Mouse (Mus musculus) lung, adult 2 months (tissue): ENCODE results near the gene Wdr66. TPM values are rescaled to one million over a fixed set of nuclear protein-coding genes. Genes with fewer than 3 reads are reported as not detected.

Experiments
- DNase-seq: peaks from one replicate; pipeline ENCODE4 v3.0.0; 2022
- H3K4me1 ChIP-seq: fragments of 200-500 bp; 2 replicates; pipeline ENCODE4 v1.6.1; 2011; ENCODE audit warnings: low read length; ENCODE audit not compliant: control insufficient read depth, insufficient read depth
- H3K4me3 ChIP-seq: fragments of 200-500 bp; replicated peaks from 2 replicates; pipeline ENCODE3; 2011; ENCODE audit warnings: low read depth, mild to moderate bottlenecking, control low read depth, low read length; ENCODE audit errors: extremely low read depth
- CTCF ChIP-seq: fragments of 200-500 bp; IDR thresholded peaks from 2 replicates; pipeline ENCODE4 v1.5.1; 2011; ENCODE audit warnings: mild to moderate bottlenecking, low read length, control low read depth; ENCODE audit not compliant: insufficient read depth
- POLR2A ChIP-seq: fragments of 200-500 bp; IDR thresholded peaks from 2 replicates; pipeline ENCODE4 v1.6.1; 2011; ENCODE audit warnings: low read depth, mild to moderate bottlenecking, control low read depth, low read length, borderline replicate concordance; ENCODE audit errors: extremely low read depth
- WGBS: fragments of 180-500 bp; shearing (Covaris S2); methylation state at CpG from one replicate; pipeline ENCODE4 v1.1.7; 2018; 5-methylcytosine and 5-hydroxymethylcytosine counted together
- polyA plus RNA-seq: library from polyadenylated mRNA; depleted of rRNA; stranded (reverse); fragments of >200 nt; gene quantifications from 2 replicates; pipeline ENCODE4 v1.2.3, GENCODE M21; 2012

Gene Wdr66
- polyA plus RNA-seq, 1 experiment = 9.1 TPM

- no peak for DNase-seq
- no peak overlapping the region for H3K4me3 ChIP-seq
- H3K4me1 ChIP-seq = no peaks in the 10 kb centered on the region
- TF ChIP-seq CTCF = 0 out of 2 replicates have a peak, but pooled peaks have one; percentile 16
- TF ChIP-seq POLR2A = no peak
- WGBS = 77% methylated on average over 5 of the region's 5 CpGs
These were observed 36.2 kb downstream of the Wdr66 start for GRCm38 (mm10) chr5:123288079-123288478.

GRCm38 (mm10) chr5:123294653-123295052, 42.8 kb downstream of the Wdr66 start:
- Histone ChIP-seq H3K4me3 (no peak overlapping the region), H3K4me1 (no peaks in the 10 kb centered on the region)
- no peak for DNase-seq
- TF ChIP-seq POLR2A (no peak), CTCF (no peak)
- WGBS = 76% methylated on average over 9 of the region's 9 CpGs

DNA sequence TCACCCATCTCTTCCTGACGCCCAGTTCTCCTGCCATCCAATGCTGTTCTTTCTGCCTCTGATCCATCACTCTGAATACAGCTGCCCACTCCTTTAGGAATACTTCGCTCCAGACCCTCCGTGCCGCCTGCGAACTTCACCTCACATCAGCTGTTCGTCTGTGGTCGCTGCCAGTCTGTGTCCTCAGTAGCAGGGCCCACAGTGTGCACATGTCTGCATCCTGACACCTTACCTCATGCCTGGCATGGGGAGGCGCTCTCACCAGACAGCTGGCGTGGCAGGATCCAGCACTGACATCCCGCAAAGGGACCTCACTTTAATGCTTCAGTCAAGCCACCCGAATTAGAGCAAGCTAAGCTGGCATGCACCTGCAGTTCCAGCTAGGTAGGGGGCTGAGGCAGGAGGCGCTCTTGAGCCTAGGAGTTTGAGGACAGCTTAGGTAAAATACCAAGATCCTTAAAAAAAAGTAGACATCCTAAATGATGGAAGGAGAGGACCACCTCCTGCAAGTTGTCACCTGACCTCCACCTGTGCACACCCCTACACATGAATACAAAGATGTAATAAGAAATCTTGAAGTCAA, 44.4 kb downstream of the Wdr66 start:
- DNase-seq = no peak
- Histone ChIP-seq H3K4me3 (no peak overlapping the region), H3K4me1 (no peaks in the 10 kb centered on the region)
- TF ChIP-seq POLR2A (no peak), CTCF (peak; percentile 42)
- 68% methylated on average over 12 of the region's 12 CpGs for WGBS

DNA sequence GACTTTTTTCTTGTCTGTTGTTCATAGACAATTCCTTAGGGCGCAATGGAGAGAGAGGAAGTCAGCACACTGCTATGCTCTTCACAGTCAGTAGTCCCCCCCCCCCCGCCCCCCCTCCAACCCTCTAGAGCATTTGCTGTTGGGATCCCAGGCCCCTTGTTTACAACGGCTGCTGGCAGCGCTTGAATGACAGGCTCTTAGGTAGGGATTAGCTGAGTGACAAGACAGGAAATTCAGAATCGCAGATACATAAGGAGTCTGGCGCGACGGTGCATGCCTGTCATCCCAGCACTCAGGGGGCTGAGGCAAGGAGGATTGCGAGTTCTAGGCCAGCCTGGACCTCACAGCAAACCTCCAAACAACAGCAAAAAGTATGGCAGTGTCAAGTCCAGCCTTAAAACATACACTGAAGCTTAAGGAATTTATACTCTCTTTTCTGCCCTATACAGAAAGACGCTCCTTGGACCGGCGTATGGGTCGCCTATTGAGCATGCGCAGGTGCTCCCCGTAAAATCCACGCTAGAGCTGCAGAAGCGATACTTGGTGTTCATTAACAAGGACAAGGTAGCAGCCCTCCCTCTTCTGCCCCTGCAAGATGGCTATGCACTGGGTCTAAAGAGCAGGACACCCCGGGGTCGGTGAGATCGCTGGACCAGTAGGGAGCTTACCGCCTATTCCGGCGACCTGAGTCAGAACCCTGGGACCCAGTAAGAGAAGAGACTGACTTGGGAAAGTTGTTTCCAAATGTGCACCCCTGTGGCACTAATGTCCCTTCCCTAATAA, 45.3 kb downstream of the Wdr66 start:
- WGBS = 58% methylated on average over 23 of the region's 23 CpGs
- Histone ChIP-seq H3K4me3 (no peak overlapping the region), H3K4me1 (no peaks in the 10 kb centered on the region)
- TF ChIP-seq CTCF (no peak), POLR2A (no peak)
- no peak for DNase-seq

GRCm38 (mm10) chr5:123297830-123298229, 45.9 kb downstream of the Wdr66 start:
- no peaks in the 10 kb centered on the region for H3K4me1 ChIP-seq
- TF ChIP-seq POLR2A = no peak
- no peak overlapping the region for H3K4me3 ChIP-seq
- WGBS = 81% methylated on average over 7 of the region's 7 CpGs
- no peak for DNase-seq

GRCm38 (mm10) chr5:123298526-123298925, 46.6 kb downstream of the Wdr66 start:
- no peak for TF ChIP-seq POLR2A
- no peak for TF ChIP-seq CTCF
- no peaks in the 10 kb centered on the region for H3K4me1 ChIP-seq
- no peak overlapping the region for H3K4me3 ChIP-seq
- no peak for DNase-seq
- 94% methylated on average over 6 of the region's 6 CpGs for WGBS

GRCm38 (mm10) chr5:123300496-123301034, 48.7 kb downstream of the Wdr66 start:
- WGBS = 71% methylated on average over 8 of the region's 8 CpGs
- no peak for TF ChIP-seq CTCF
- no peak for TF ChIP-seq POLR2A
- no peak for DNase-seq

GRCm38 (mm10) chr5:123301780-123302521, 50.0 kb downstream of the Wdr66 start:
- TF ChIP-seq CTCF (no peak), POLR2A (no peak)
- no peak for DNase-seq
- 78% methylated on average over 20 of the region's 20 CpGs for WGBS

More at GRCm38 (mm10) chr5:123300496-123301034, 48.7 kb downstream of the Wdr66 start:
- Histone ChIP-seq H3K4me3 (no peak overlapping the region), H3K4me1 (no peaks in the 10 kb centered on the region)

GRCm38 (mm10) chr5:123307630-123308282, 55.9 kb downstream of the Wdr66 start:
- WGBS = 81% methylated on average over 18 of the region's 18 CpGs
- TF ChIP-seq POLR2A (no peak), CTCF (no peak)
- DNase-seq = no peak
- H3K4me1 ChIP-seq = no peaks in the 10 kb centered on the region
- no peak overlapping the region for H3K4me3 ChIP-seq

More at GRCm38 (mm10) chr5:123301780-123302521, 50.0 kb downstream of the Wdr66 start:
- H3K4me3 ChIP-seq = no peak overlapping the region
- no peaks in the 10 kb centered on the region for H3K4me1 ChIP-seq
